Mouse (Mus musculus): ENCODE results near the gene Rtp3. TPM values are rescaled to one million over a fixed set of nuclear protein-coding genes. Genes with fewer than 3 reads are reported as not detected.

Rtp3 gene
- total and polyA plus RNA-seq, 2 experiments, result 14.5 to 61.0 TPM

GRCm38 (mm10) chr9:110989141-110989540 is 1.2 kb downstream of the Rtp3 start:
- peak overlapping the region; percentile 87 for H3K9ac ChIP-seq (ENCODE audit: low read depth, low read length)
- peak overlapping the region; percentile 72 for H3K4me3 ChIP-seq (ENCODE audit: insufficient read depth, low read depth, low read length)
- TF ChIP-seq CTCF (IDR thresholded peaks at IDR 0.05; ENCODE audit: low read depth, low read length), result no peak
- no peak for TF ChIP-seq POLR2A (IDR thresholded peaks at IDR 0.05; ENCODE audit: extremely low read depth, insufficient read depth, low read length)
- H3K36me3 ChIP-seq (ENCODE audit: control insufficient read depth, insufficient read depth, low read length), result peaks cover 5% of the 10 kb centered on the region
- peak overlapping the region; percentile 93 for H3K27ac ChIP-seq (replicated peaks; ENCODE audit: insufficient read depth, low read depth, low read length)
- no peaks in the 10 kb centered on the region for H3K27me3 ChIP-seq (ENCODE audit: control insufficient read depth, insufficient read depth, low read length)
- peaks cover 9% of the 10 kb centered on the region; the same call in 1 of the 2 replicates for H3K79me2 ChIP-seq (ENCODE audit: control insufficient read depth, insufficient read depth, low read length)
- peak; percentile 63 for DNase-seq (ENCODE audit: extremely low read depth, low read depth, low spot score)
- WGBS, result 16% methylated on average over 4 of the region's 4 CpGs
- peaks cover 29% of the 10 kb centered on the region for H3K4me1 ChIP-seq (ENCODE audit: control insufficient read depth, insufficient read depth, low read length)

- peak overlapping the region; percentile 95 for H3K27ac ChIP-seq (replicated peaks; ENCODE audit: insufficient read depth, low read depth, low read length)
- H3K4me1 ChIP-seq (ENCODE audit: control insufficient read depth, insufficient read depth, low read length), result peaks cover 25% of the 10 kb centered on the region
- H3K79me2 ChIP-seq (ENCODE audit: control insufficient read depth, insufficient read depth, low read length), result peaks cover 9% of the 10 kb centered on the region; the same call in 1 of the 2 replicates
- peaks cover 5% of the 10 kb centered on the region for H3K36me3 ChIP-seq (ENCODE audit: control insufficient read depth, insufficient read depth, low read length)
- 15% methylated on average over 3 of the region's 3 CpGs for WGBS
- peak overlapping the region; percentile 55 for H3K4me3 ChIP-seq (ENCODE audit: insufficient read depth, low read depth, low read length)
- no peaks in the 10 kb centered on the region for H3K27me3 ChIP-seq (ENCODE audit: control insufficient read depth, insufficient read depth, low read length)
- TF ChIP-seq CTCF (IDR thresholded peaks at IDR 0.05; ENCODE audit: low read depth, low read length) (no peak), POLR2A (IDR thresholded peaks at IDR 0.05; ENCODE audit: extremely low read depth, insufficient read depth, low read length) (no peak)
- peak overlapping the region; percentile 74 for H3K9ac ChIP-seq (ENCODE audit: low read depth, low read length)
- peak; percentile 84 for DNase-seq (ENCODE audit: extremely low read depth, low read depth, low spot score)
These were observed 2.3 kb downstream of the Rtp3 start for GRCm38 (mm10) chr9:110988078-110988477.

DNA sequence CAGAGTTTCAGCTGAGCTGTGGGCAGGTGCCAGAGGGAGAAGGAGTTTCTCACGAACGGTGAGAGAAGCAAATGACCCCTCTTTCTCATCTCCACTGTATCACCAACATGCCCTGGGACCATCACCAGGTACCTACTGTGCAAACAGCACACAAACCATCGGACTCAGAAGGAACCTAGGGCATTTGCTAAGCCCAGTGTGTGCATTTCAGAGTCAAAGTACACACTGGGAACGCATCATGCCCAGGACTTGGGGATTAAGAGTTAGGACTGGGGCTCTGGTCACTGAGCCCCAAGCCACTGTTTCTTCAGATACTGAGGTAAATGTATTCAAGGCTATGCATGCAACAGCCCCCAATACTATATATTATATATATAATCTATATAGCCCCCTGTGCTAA is 3.1 kb downstream of the Rtp3 start:
- WGBS, result 22% methylated on average over 4 of the region's 4 CpGs
- peak overlapping the region; percentile 18 for H3K4me3 ChIP-seq (ENCODE audit: insufficient read depth, low read depth, low read length)
- H3K36me3 ChIP-seq (ENCODE audit: control insufficient read depth, insufficient read depth, low read length), result peaks cover 5% of the 10 kb centered on the region
- H3K4me1 ChIP-seq (ENCODE audit: control insufficient read depth, insufficient read depth, low read length), result peaks cover 20% of the 10 kb centered on the region
- peak overlapping the region; percentile 2 for H3K9ac ChIP-seq (ENCODE audit: low read depth, low read length)
- H3K27me3 ChIP-seq (ENCODE audit: control insufficient read depth, insufficient read depth, low read length), result no peaks in the 10 kb centered on the region
- DNase-seq (ENCODE audit: extremely low read depth, low read depth, low spot score), result peak; percentile 66
- TF ChIP-seq CTCF (IDR thresholded peaks at IDR 0.05; ENCODE audit: low read depth, low read length) (no peak), POLR2A (IDR thresholded peaks at IDR 0.05; ENCODE audit: extremely low read depth, insufficient read depth, low read length) (no peak)
- peaks cover 9% of the 10 kb centered on the region; the same call in 1 of the 2 replicates for H3K79me2 ChIP-seq (ENCODE audit: control insufficient read depth, insufficient read depth, low read length)
- H3K27ac ChIP-seq (replicated peaks; ENCODE audit: insufficient read depth, low read depth, low read length), result peak overlapping the region; percentile 50

DNA sequence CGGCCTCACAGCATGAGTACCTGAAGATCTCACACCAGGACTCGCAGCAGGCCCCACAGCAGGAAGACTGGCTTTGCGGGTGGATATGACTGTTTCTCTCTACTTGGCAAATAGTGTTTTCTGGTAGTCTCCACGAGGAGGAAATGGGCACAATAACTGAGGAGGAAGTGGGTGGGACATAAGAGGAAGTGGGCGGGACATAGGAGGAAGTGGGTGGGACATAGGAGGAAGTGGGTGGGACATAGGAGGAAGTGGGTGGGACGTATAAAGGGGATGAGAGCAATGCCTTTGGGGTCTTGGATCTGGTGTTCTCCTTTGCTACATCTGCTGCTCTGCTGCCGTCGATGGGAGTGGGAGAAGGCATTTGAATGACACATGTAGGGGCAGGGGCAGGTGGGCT is 4.4 kb downstream of the Rtp3 start:
- Histone ChIP-seq H3K27me3 (ENCODE audit: control insufficient read depth, insufficient read depth, low read length) (no peaks in the 10 kb centered on the region), H3K4me1 (ENCODE audit: control insufficient read depth, insufficient read depth, low read length) (peaks cover 13% of the 10 kb centered on the region), H3K4me3 (ENCODE audit: insufficient read depth, low read depth, low read length) (no peak overlapping the region; the same call in 1 of the 2 replicates), H3K79me2 (ENCODE audit: control insufficient read depth, insufficient read depth, low read length) (peaks cover 9% of the 10 kb centered on the region; the same call in 1 of the 2 replicates), H3K9ac (ENCODE audit: low read depth, low read length) (peak overlapping the region; percentile 25; the same call in 1 of the 2 replicates), H3K36me3 (ENCODE audit: control insufficient read depth, insufficient read depth, low read length) (peaks cover 5% of the 10 kb centered on the region), H3K27ac (replicated peaks; ENCODE audit: insufficient read depth, low read depth, low read length) (peak overlapping the region; percentile 75)
- TF ChIP-seq CTCF (IDR thresholded peaks at IDR 0.05; ENCODE audit: low read depth, low read length), result no peak
- no peak for DNase-seq (ENCODE audit: extremely low read depth, low read depth, low spot score)
- WGBS, result 48% methylated on average over 8 of the region's 8 CpGs

GRCm38 (mm10) chr9:110985541-110985940 is 4.8 kb downstream of the Rtp3 start:
- no peak for TF ChIP-seq CTCF (IDR thresholded peaks at IDR 0.05; ENCODE audit: low read depth, low read length)
- Histone ChIP-seq H3K27me3 (ENCODE audit: control insufficient read depth, insufficient read depth, low read length) (no peaks in the 10 kb centered on the region), H3K79me2 (ENCODE audit: control insufficient read depth, insufficient read depth, low read length) (peaks cover 9% of the 10 kb centered on the region; the same call in 1 of the 2 replicates), H3K36me3 (ENCODE audit: control insufficient read depth, insufficient read depth, low read length) (peaks cover 5% of the 10 kb centered on the region), H3K27ac (replicated peaks; ENCODE audit: insufficient read depth, low read depth, low read length) (peak overlapping the region; percentile 77), H3K9ac (ENCODE audit: low read depth, low read length) (peak overlapping the region; percentile 35; the same call in 1 of the 2 replicates), H3K4me1 (ENCODE audit: control insufficient read depth, insufficient read depth, low read length) (peaks cover 11% of the 10 kb centered on the region), H3K4me3 (ENCODE audit: insufficient read depth, low read depth, low read length) (no peak overlapping the region; the same call in 1 of the 2 replicates)
- 41% methylated on average over 5 of the region's 5 CpGs for WGBS
- DNase-seq (ENCODE audit: extremely low read depth, low read depth, low spot score), result peak; percentile 98

DNA sequence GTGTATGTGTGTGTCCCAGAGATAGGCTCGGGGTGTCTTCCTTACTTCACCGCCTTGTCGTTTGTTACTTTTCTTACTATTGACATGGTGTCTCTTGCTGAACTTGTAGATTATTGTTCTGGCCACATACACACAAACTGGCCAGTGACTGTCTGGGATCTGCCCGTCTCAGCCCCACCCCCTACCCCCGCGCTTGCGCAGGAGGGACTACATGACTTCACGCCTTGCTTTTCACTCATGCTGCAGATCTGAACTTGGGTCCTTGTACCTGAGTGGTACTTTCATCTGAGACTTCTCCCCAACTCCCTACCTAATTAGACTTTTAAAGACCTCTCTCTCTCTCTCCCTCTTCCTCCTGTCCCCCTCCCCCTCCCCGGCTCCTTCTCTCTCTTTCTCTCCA is 6.3 kb downstream of the Rtp3 start:
- H3K27ac ChIP-seq (replicated peaks; ENCODE audit: insufficient read depth, low read depth, low read length), result no peak overlapping the region
- peak; percentile 16 for DNase-seq (ENCODE audit: extremely low read depth, low read depth, low spot score)
- TF ChIP-seq POLR2A (IDR thresholded peaks at IDR 0.05; ENCODE audit: extremely low read depth, insufficient read depth, low read length) (no peak), CTCF (IDR thresholded peaks at IDR 0.05; ENCODE audit: low read depth, low read length) (no peak)
- peaks cover 5% of the 10 kb centered on the region for H3K36me3 ChIP-seq (ENCODE audit: control insufficient read depth, insufficient read depth, low read length)
- WGBS, result 89% methylated on average over 9 of the region's 9 CpGs
- no peak overlapping the region for H3K9ac ChIP-seq (ENCODE audit: low read depth, low read length)
- no peak overlapping the region for H3K4me3 ChIP-seq (ENCODE audit: insufficient read depth, low read depth, low read length)
- peaks cover 5% of the 10 kb centered on the region; the same call in 1 of the 2 replicates for H3K79me2 ChIP-seq (ENCODE audit: control insufficient read depth, insufficient read depth, low read length)
- no peaks in the 10 kb centered on the region for H3K27me3 ChIP-seq (ENCODE audit: control insufficient read depth, insufficient read depth, low read length)
- peaks cover 11% of the 10 kb centered on the region for H3K4me1 ChIP-seq (ENCODE audit: control insufficient read depth, insufficient read depth, low read length)

Data from liver, adult 2 months (tissue).